Mouse (Mus musculus) gastrocnemius, postnatal 14 days (tissue): ENCODE data around the gene Morn4. TPM values are rescaled to one million over a fixed set of nuclear protein-coding genes. Genes with fewer than 3 reads are reported as not detected.
"Not testable (repeated sequence)": the region's sequence is repeated elsewhere in the genome, so short reads cannot be mapped to it uniquely, and the experiment has no call there.

Experiments
- DNase-seq: peaks from one replicate; pipeline ENCODE4 v3.0.0; 2021; ENCODE audit warnings: mixed read lengths
- intact Hi-C: fragments of 180-260 bp; cut with DNase I; formaldehyde crosslinking; loops from one replicate; pipeline ENCODE4 v1.15.1; 2025; ENCODE audit warnings: low total_unique reads
- total RNA-seq, 2 experiments: library from RNA; stranded (reverse); gene quantifications; 2 replicates each; pipeline ENCODE4 v1.2.3; 2021

The Morn4 gene
- total RNA-seq, 2 experiments from 2014 or later = 1.7 to 1.9 TPM

DNA sequence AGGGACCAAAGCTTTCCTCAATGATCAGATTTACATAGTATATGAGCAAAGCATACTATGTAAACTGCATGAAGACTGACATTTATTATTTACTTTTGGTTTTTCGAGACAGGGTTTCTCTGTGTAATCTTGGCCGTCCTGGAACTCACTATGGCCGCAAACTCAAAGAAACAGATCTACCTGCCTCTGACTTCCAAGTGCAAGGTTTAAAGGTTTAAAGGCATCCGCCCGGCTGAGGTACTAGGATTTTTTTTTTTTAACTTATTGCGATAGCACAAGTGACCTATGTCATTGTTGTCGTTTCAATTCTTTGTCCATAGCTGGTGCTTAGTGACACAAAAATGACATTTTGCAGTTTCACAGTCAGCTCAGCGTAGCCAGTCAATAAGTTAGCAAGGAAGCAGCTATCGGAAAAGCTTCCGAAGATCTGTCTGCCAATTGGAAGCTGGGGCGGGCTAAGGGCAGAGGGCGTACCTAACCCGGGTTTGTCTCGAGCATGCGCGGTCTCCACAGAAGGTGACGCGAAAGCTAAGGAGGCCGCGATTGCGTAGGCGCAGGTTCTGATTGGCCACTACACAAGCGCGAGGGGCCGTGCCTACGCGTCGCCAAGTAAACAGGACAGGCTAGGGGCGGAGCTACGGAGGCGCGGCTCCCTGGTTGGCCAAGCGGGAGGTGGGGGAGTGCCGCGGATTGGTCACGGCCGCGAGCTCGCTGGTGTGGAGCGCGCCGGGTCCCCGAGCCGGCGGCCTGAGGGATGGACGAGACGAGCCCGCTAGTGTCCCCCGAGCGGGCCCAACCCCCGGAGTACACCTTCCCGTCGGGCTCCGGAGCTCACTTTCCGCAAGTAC is 3.8 kb upstream of the Morn4 start, which contains the start of gene Pi4k2a:
Gene Pi4k2a, plus strand, starts transcription at position 723 of the 848 bp plus-strand sequence.
- DNase-seq = peak; percentile 99
- intact Hi-C loops = loop anchor here (10.0 kb wide), 1 partner anchor 65 kb away; no protein-coding TSS in a partner anchor

- intact Hi-C loops = no loop called here
Observed at GRCm38 (mm10) chr19:42089103-42089747, 3.1 kb upstream of the Morn4 start.

DNA sequence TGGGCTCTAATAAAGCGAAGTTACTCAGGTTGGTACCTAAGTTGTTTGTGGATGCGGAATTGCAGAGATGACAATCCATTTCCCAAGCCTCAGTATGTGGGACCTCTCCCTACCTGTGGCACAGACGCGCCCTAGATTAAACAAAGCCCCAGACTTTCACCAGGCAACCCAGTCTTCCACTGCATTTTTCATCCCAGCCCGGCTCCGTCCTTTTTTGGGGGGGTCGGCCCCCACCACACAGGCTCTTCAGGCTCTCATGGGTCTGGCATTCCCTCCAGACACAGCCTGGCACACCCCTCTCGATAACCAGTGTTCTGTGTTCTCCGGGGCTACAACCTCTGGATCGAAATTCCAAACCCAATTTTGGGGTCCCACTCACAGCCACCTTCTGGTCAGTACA is 467 bp downstream of the Morn4 start:
- no peak for DNase-seq
- intact Hi-C loops = no loop called here

More at GRCm38 (mm10) chr19:42089103-42089747, 3.1 kb upstream of the Morn4 start:
- DNase-seq = peak; percentile 43

GRCm38 (mm10) chr19:42081613-42082012 is 4.5 kb downstream of the Morn4 start:
- intact Hi-C loops, DNase-seq: not testable (repeated sequence)

DNA sequence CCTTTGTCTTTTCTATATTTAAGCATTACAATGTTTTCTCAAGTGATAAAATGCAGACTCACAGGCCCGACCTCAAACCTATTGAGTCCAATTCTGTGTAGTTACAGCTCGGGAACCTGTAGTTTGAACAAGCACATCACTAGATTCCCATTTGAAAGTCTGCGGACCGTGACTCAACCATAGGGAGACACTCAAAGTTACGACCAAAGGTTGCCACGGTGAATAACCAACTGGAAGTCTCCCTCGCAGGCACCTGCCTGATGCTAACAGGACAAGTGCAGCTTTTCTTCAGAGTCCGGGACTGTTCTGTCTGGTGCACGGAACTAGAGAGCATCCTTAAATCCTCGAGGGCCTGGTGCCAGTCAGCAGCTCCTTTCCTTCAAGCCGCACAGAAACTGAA is 5.7 kb downstream of the Morn4 start:
- intact Hi-C loops = no loop called here

DNA sequence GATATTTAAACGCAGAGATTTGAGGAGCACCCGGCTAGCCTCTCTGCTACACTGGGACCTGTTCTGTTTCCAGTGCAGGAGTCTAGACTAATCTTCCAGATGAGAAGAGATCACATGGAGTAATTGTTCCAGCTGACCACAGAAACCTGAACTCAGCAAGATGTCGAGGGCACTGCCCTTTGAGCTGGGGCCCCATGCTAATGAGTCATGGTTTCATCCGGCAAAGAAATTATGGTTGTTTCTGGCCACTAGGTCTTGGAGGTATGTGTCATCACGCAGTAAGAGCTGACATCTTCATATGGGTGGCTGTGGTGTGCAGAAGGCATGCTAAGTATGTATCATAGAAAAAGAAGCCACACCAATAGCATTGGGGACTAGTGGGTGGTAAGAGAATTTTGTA is 6.2 kb downstream of the Morn4 start:
- no peak for DNase-seq
- intact Hi-C loops = no loop called here

More for the DNA sequence above, 5.7 kb downstream of the Morn4 start:
- DNase-seq = no peak

DNA sequence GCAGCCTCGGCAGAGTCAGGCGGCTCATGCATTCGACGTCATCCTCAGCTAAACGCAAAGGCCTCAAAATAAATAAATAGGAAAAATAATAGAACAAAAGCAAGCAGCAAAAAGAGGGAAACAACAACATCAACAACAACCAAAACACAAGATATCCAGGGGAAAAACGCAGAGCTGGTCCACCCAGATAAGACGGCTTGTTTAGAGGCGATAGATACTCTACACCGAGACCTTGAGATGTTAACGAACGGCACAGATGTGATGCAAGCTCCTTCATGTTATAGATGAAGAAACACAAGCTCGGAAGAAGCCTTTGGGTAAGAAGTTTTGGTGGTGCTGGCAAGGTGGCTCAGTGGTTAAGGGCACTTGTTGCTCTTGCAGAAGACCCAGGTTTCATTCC is 7.2 kb downstream of the Morn4 start:
- intact Hi-C loops = no loop called here
- no peak for DNase-seq

DNA sequence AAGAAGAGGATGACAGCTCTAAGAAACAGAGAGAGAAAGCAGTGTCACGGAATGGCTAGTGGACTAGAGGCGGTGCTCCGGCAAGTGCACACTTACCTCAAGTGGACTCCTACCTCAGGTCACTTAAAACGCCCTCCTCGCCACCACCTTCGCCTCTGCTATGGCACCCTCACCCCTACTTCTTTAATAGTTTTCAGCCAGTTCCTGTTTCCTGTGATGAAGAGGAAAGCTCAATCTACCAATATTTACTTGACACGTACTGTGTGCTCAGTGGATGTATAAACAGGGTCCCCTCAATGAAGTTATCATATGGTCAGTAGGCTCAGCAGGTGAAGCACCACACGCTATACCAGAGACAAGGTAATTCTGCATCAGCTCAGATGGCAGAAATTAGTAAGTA is 7.6 kb downstream of the Morn4 start:
- no peak for DNase-seq
- intact Hi-C loops = no loop called here

DNA sequence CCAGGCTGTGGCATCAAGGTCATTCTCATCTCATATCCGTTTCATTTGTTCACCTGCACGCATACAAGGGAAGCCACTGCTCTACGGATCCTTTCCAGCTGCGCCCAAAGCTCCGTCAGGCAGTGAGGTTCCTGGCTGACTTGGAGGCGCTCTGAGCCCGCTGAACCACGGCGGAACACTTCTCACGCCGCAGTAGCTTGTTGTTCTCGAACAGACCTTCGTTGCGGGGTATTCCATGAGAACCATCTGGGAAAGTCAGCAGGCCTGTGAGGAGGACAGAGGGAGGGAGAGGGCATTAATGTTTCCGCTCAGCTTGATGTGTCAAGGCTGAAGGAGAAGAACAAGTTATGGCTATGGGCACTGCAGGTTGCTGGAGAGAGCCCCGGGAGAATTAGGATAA is 10.2 kb downstream of the Morn4 start:
- no peak for DNase-seq

DNA sequence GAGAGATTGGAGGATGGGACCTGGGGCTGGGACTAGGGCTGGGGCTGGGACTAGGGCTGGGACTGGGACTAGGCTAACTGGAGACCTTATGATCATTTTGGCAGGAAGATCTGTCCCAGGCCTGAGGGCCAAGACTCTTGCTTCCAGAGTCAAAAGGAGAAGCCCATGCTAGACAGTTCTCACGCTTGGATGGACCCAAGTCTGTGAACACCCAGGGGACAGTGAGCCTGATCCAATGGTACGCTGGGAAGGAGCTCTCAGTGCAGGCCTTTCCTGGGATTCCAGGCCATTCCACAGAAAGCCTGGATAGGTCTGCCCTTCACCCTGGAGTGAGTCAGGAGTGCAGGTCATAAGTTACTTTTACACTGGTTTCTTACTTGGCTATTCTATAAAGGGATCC is 11.1 kb downstream of the Morn4 start:
- intact Hi-C loops = no loop called here
- peak; percentile 27 for DNase-seq

More for the DNA sequence above, 10.2 kb downstream of the Morn4 start:
- intact Hi-C loops = no loop called here

DNA sequence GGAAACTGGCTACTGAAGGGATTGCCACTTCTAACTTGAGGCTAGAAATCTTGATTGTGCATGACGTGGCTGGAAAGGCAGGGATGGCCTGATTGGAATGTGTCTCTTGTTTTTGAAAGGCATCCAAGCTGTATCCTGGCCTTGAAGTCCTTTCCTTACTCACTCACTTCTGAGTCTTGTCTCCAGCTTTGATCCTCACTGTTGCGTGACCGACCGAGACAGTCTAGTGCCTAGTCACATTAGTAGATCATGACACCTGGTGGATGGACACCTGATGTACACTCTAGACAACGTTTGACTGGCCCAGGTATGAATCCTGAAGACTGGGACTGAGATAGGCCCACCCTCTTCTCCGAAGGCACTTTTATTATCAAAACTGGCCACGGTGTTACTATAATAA is 13.4 kb downstream of the Morn4 start:
- intact Hi-C loops = loop anchor here (5.0 kb wide), 1 partner anchor 36 kb away; the partner anchor contains the start of gene Ankrd2
- DNase-seq = no peak

DNA sequence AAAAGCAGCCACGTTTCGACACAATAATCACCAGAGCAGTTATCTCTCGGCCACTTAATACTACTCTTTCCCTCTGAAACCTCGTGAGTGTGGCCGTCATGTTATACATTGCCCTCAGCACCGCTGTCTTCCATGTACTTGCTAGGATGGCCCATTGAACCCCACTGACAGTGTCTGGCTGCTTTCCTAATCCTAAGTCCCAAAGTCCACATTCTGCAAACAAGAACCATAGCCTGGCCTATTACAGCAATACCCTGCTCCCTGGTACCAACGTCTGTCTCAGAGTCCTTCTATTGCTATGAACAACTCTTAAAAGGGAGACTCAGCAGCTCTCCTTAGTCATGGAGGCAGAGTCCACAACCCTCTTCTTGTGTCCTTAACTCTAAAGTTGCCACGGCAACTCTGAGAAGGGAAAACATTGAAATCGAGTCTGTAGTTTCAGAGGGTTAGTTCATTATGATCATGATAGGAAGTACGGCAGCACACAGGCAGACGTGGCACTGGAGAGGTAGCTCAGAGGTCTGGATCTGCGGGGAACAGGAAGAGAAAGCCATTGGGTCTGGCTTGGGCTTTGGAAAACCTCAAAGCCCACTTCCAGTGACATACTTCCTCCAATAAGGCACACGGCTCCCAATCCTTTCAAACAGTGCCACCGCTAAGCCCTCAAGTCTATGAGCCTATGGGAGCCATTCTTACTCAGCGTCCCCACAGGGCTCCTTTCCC is 14.1 kb downstream of the Morn4 start:
- intact Hi-C loops = loop anchor here (5.0 kb wide), 1 partner anchor 35 kb away; the partner anchor contains the start of gene Ankrd2
- DNase-seq = no peak

DNA sequence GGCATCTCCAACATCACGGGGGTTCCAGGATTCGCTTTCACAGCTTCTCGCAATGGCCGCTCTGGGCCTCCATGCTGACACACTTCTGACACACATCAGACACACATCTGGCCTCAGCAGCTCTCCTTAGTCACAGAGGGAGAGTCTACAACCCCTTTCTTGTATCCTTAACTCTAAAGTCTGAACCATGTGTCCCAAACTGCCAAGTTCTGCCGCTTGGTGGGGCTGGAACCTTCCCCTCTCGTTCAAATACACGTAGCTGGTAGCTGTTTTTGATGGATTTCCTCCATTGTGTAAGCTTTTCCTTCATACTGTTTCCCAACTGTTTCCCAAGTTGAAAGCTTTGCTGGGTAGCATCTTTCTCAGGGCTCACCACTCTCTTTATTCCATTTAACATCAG is 14.9 kb downstream of the Morn4 start:
- no peak for DNase-seq

GRCm38 (mm10) chr19:42069241-42069525 is 17.0 kb downstream of the Morn4 start:
- intact Hi-C loops = no loop called here
- no peak for DNase-seq

More for the DNA sequence above, 14.9 kb downstream of the Morn4 start:
- intact Hi-C loops = loop anchor here (5.0 kb wide), 1 partner anchor 34 kb away; the partner anchor contains the start of gene Ankrd2

GRCm38 (mm10) chr19:42068441-42069240 is 17.5 kb downstream of the Morn4 start:
- peak; percentile 43 for DNase-seq
- intact Hi-C loops = no loop called here

GRCm38 (mm10) chr19:42061443-42061842 is 24.7 kb downstream of the Morn4 start:
- intact Hi-C loops = no loop called here
- DNase-seq = no peak

- intact Hi-C loops = no loop called here
- no peak for DNase-seq
Observed at GRCm38 (mm10) chr19:42058426-42058825, 27.7 kb downstream of the Morn4 start.

GRCm38 (mm10) chr19:42056719-42057409 is 29.3 kb downstream of the Morn4 start:
- no peak for DNase-seq
- intact Hi-C loops = no loop called here

DNA sequence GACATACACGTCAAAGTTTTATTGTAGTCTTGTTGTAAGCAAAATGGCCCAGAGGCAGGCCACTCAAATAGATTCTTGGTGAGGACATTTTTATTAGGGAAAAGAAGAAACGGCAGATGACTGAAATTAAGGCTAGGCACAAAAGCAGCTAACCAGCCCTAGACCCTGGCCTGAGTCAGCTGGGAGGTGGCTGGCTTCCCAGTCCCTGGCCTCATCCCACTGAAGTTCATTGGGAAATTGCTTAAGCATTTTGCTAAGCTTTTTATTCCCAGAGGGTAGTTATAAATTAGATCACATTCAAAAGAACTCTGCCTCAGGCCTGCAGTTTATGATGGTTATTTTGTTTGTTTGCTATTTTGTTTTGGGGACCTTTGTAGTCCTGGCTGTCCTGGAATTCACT is 30.3 kb downstream of the Morn4 start:
- intact Hi-C loops = no loop called here

More for the DNA sequence above, 30.3 kb downstream of the Morn4 start:
- DNase-seq = peak; percentile 82
